Mouse (Mus musculus) stomach, embryonic 14.5 days (tissue): ENCODE measurements around the gene Creb3l1. TPM values are rescaled to one million over a fixed set of nuclear protein-coding genes. Genes with fewer than 3 reads are reported as not detected.

Experiments
- ATAC-seq: fragments of 200-750 bp; cut with Nextera tagmentation; 2 replicates; pipeline ENCODE4 v1.8.0; 2017; ENCODE audit warnings: low read depth, moderate TSS enrichment; ENCODE audit not compliant: insufficient number of reproducible peaks, insufficient read depth, low FRiP score
- H3K27ac ChIP-seq: fragments of 300-500 bp; sonication (generic); 2 replicates; pipeline ENCODE4 v1.5.1; 2014; ENCODE audit warnings: mild to moderate bottlenecking, low read length, moderate library complexity, mixed read lengths
- H3K27me3 ChIP-seq: fragments of 300-500 bp; sonication (generic); 2 replicates; pipeline ENCODE4 v1.6.1; 2014; ENCODE audit warnings: low read length, control low read depth, mixed read lengths; ENCODE audit not compliant: control insufficient read depth, insufficient read depth
- H3K36me3 ChIP-seq: fragments of 300-500 bp; sonication (generic); 2 replicates; pipeline ENCODE4 v1.6.1; 2014; ENCODE audit warnings: mild to moderate bottlenecking, control low read depth, low read length, moderate library complexity, mixed read lengths; ENCODE audit not compliant: control insufficient read depth, insufficient read depth
- H3K4me1 ChIP-seq: fragments of 300-500 bp; sonication (generic); 2 replicates; pipeline ENCODE4 v1.6.1; 2014; ENCODE audit warnings: low read length, control low read depth, mixed read lengths; ENCODE audit not compliant: control insufficient read depth, insufficient read depth
- H3K4me2 ChIP-seq: fragments of 300-500 bp; sonication (generic); replicated peaks from 2 replicates; pipeline ENCODE4 v1.6.1; 2014; ENCODE audit warnings: low read depth, low read length, control low read depth
- H3K4me3 ChIP-seq: fragments of 300-500 bp; sonication (generic); 2 replicates; pipeline ENCODE4 v1.5.1; 2014; ENCODE audit warnings: low read depth, low read length, control low read depth
- H3K9ac ChIP-seq: fragments of 300-500 bp; sonication (generic); replicated peaks from 2 replicates; pipeline ENCODE4 v1.6.1; 2014; ENCODE audit warnings: low read depth, mild to moderate bottlenecking, control low read depth, low read length, moderate library complexity, mixed read lengths
- H3K9me3 ChIP-seq: fragments of 300-500 bp; sonication (generic); 2 replicates; pipeline ENCODE4 v1.6.1; 2016; ENCODE audit warnings: low read depth, low read length, control low read depth; ENCODE audit not compliant: control insufficient read depth
- WGBS: fragments of 180-500 bp; shearing (Covaris S2); extraction: QIAGEN DNeasy Blood & Tissue Kit; methylation state at CpG from one replicate; pipeline ENCODE4 v1.1.7; 2014; 5-methylcytosine and 5-hydroxymethylcytosine counted together
- polyA plus RNA-seq: library from polyadenylated mRNA; unstranded; fragments of >200 nt; fragmentation: Nextera tagmentation; extraction: Ambion mirVana; gene quantifications from 2 replicates; pipeline ENCODE4 v1.2.1, GENCODE M21; 2014

The Creb3l1 gene
- polyA plus RNA-seq, 1 experiment from 2014 or later: 35.2 TPM

DNA sequence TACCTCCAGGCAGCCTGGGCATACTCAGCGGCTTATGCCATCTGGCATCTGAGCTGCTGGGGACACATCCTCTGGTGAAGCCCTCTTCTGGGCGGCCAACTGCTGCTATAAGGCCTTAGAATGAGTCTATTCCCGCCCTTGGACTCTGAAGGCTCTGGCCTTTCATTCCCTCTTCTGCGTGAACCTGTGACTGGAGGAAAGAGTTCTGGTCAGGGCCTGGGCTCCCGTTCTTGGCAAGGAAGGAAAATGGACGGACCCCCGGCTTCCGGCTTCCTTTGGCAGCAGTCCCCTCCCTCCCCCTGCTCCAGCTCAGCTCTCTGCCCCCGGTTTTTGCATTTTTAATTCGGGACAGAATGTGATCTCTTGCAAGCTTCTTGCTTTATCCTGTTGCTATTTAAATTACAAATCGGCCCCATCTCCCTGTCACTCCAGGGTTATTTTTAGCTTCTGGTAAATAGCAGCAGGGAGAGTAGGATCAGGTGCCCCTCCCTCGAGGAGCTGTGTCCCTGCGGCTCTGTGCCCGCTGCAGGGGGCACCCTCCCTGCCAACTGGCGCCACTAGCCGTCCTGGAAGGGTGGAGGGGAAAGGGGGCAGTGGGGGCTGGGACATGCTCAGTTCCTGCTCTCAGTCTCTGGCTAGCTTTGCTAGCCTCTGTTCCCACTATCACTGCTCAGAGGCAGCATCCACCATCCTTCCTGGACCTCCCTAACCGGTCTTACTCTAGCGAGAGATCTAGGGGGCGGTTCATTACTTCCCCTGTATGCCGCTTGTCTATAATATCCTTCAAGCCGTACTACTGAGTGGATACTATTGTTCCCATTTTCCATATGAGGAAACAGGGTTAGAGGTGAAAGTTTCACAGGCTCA lies 52.8 kb downstream of the Creb3l1 start:
- WGBS: 28% methylated on average over 21 of the region's 21 CpGs
- no peak overlapping the region; the same call in 1 of the 2 replicates for H3K9ac ChIP-seq
- peaks cover 11% of the 10 kb centered on the region; the same call in 1 of the 2 replicates for H3K27me3 ChIP-seq
- no peaks in the 10 kb centered on the region for H3K36me3 ChIP-seq
- no peak for ATAC-seq
- peak overlapping the region; percentile 67 for H3K27ac ChIP-seq
- no peak overlapping the region for H3K4me3 ChIP-seq
- peaks cover 10% of the 10 kb centered on the region for H3K4me1 ChIP-seq
- no peaks in the 10 kb centered on the region for H3K9me3 ChIP-seq
- peak overlapping the region; percentile 10 for H3K4me2 ChIP-seq

DNA sequence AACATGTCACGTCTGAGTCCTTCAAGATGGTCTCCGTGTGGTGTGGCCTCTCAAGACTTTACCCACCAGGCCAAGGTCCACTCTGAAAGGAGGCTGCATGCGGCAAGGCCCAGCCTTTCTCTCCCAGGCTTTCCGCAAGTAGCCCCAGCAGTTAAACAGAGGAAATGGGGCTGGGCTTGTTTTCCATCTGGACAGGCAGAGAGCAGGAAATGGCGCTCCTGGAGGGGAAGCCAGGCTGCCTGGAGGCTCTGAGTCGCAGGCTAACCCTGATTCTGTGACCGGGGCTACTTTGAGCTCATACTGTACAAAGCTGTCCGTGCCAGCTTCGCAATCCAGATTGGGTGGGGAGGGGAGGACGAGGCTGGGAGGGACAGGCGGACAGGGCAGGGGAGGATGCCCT lies 56.3 kb downstream of the Creb3l1 start:
- Histone ChIP-seq H3K27me3 (no peaks in the 10 kb centered on the region), H3K4me2 (no peak overlapping the region), H3K4me3 (no peak overlapping the region), H3K9ac (no peak overlapping the region; the same call in 1 of the 2 replicates), H3K4me1 (peaks cover 19% of the 10 kb centered on the region), H3K9me3 (no peaks in the 10 kb centered on the region), H3K36me3 (no peaks in the 10 kb centered on the region), H3K27ac (peak overlapping the region; percentile 72)
- ATAC-seq: no peak
- WGBS: 53% methylated on average over 11 of the region's 11 CpGs

DNA sequence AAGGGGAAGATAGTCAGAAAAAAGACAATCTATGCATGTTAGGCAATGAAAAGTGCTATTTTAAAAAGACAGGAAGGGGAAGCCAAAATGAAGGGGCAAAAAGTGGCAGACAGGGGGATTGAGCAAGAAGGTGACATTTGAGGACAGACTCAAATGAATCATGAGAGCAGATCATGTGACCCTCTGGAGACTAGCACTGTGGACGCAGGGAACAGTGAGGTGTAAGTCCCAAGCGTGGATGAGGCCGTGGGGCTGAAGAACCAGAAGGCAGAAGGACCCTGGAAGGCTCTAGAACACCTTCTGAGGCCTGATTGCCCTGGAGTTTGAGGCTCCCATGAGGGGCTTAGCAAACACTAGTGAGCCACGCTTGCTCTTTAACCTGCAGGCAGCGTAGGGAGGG lies 57.9 kb downstream of the Creb3l1 start:
- no peak overlapping the region for H3K9ac ChIP-seq
- no peaks in the 10 kb centered on the region for H3K27me3 ChIP-seq
- H3K4me3 ChIP-seq: no peak overlapping the region
- ATAC-seq: no peak
- peaks cover 28% of the 10 kb centered on the region for H3K4me1 ChIP-seq
- H3K27ac ChIP-seq: no peak overlapping the region
- no peaks in the 10 kb centered on the region for H3K9me3 ChIP-seq
- no peaks in the 10 kb centered on the region for H3K36me3 ChIP-seq
- H3K4me2 ChIP-seq: no peak overlapping the region
- WGBS: 87% methylated on average over 5 of the region's 5 CpGs

DNA sequence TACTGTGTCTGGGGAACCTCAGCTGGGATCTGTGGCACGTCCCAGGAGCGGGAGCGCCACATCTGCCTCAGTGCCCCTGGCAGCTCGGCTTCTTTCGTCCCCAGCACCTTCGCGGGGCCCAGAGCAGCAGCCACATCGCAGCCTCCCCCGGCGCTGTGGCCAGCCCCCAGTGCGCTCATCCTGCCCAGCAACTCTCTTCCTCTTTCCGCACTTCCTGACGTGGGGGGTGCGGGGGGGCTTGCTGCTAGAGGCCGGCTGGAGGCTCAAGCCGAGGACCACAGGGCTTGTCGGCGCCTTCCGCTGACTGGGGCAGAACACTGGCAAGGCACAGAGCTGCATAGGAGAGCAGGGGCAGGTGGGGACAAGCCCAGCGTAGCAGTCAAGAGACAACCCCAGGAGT lies 58.9 kb downstream of the Creb3l1 start:
- Histone ChIP-seq H3K9me3 (no peaks in the 10 kb centered on the region), H3K4me2 (peak overlapping the region; percentile 97), H3K4me3 (peak overlapping the region; percentile 27), H3K27me3 (no peaks in the 10 kb centered on the region), H3K9ac (peak overlapping the region; percentile 11; the same call in 1 of the 2 replicates), H3K4me1 (peaks cover 27% of the 10 kb centered on the region), H3K27ac (peak overlapping the region; percentile 58; the same call in 1 of the 2 replicates), H3K36me3 (no peaks in the 10 kb centered on the region)
- ATAC-seq: no peak
- WGBS: 13% methylated on average over 20 of the region's 20 CpGs

DNA sequence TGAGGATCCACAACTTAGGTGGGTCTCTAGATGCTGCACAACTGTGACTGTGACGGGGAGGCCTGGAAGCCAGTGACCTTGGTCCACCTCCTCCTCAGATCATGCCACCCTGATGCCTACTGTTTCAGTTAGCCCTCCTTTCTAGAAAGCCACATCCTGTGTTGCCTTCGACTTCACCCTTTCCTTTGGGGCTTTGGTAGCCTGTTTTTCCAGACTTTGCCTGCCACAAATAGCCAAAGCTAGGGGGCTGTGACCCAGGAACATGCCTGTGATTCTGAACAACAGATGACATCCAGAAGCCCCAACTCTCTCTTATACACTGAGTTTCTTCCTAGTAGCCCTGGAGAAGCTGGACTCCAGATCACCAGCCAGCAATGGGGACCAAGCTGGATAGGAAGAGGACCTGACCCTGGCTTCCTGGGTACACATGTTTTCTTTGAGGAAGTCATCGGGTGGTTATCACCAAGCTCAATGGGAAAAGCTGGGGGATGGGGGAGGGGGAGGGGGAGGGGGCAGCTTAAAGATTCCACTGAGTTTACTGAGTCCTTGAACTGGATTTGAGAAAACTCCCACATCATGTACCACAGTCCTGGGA lies 59.6 kb downstream of the Creb3l1 start:
- 65% methylated on average over 3 of the region's 3 CpGs for WGBS
- ATAC-seq: no peak
- Histone ChIP-seq H3K4me1 (peaks cover 30% of the 10 kb centered on the region), H3K9me3 (no peaks in the 10 kb centered on the region), H3K27ac (peak overlapping the region; percentile 58; the same call in 1 of the 2 replicates), H3K9ac (0 out of 2 replicates have a peak overlapping the region, but pooled peaks have one; percentile 11), H3K36me3 (no peaks in the 10 kb centered on the region), H3K27me3 (no peaks in the 10 kb centered on the region), H3K4me3 (peak overlapping the region; percentile 94), H3K4me2 (peak overlapping the region; percentile 97)

DNA sequence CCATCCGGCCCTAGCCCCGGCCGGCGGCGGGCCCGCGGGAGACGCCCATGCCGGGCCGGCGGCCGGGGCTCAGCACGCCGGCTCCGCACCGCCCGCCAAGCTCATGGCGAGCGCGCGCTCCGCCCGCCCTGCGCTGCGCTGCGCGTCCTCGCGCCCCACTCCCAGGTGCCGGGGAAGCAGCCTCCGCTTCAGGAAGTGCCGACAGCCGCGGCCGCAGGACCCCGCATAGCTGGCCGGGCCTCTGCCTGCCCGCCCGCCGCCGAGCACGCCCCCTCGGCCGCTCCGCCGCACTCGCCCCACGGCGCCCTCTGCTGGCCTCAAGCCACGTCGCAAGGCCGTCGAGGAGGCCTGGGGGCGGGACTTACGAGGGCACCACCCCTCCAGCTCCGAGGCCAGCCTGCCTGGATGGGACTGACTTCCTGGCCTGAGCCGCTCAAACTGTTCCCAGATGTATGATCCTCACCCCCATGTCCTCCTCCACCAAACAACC lies 60.8 kb downstream of the Creb3l1 start:
- peak overlapping the region; percentile 81 for H3K9ac ChIP-seq
- H3K27ac ChIP-seq: peak overlapping the region; percentile 79
- WGBS: under 1% methylated on average over 46 of the region's 57 CpGs
- H3K4me2 ChIP-seq: peak overlapping the region; percentile 97
- ATAC-seq: peak; percentile 93
- no peaks in the 10 kb centered on the region for H3K9me3 ChIP-seq
- H3K27me3 ChIP-seq: no peaks in the 10 kb centered on the region
- H3K4me1 ChIP-seq: peaks cover 37% of the 10 kb centered on the region
- H3K36me3 ChIP-seq: no peaks in the 10 kb centered on the region
- H3K4me3 ChIP-seq: peak overlapping the region; percentile 94

DNA sequence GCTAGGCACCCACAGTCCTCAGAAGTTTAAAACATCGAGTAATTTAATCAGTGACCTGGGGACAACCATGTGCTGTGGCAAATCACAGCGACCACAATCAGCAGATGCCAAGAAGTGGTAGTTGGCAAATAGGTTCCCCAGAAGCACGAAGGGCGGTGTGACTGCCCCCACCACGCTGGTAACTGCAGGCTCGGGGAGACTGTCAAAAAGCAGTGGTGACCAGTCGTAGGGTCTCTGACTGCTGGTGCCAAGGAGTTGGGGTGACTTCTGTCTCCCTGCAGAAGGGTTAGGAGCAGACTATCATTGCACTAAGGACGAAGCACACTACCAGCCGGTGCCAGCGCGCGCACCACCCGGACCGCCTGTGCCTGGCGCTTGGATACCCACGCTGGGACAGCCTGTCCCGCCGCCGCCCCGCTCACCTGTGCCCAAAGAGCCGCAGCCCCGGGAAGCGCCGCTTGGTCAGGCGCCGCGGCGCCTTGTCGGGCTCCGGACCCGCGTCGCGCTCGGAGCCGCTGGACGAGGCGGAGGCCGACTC lies 61.4 kb downstream of the Creb3l1 start:
- Histone ChIP-seq H3K36me3 (no peaks in the 10 kb centered on the region), H3K27me3 (no peaks in the 10 kb centered on the region), H3K4me1 (peaks cover 37% of the 10 kb centered on the region), H3K27ac (peak overlapping the region; percentile 79), H3K9me3 (no peaks in the 10 kb centered on the region), H3K9ac (peak overlapping the region; percentile 81), H3K4me2 (peak overlapping the region; percentile 97), H3K4me3 (peak overlapping the region; percentile 94)
- peak; percentile 3; the same call in 1 of the 2 replicates for ATAC-seq
- under 1% methylated on average over 39 of the region's 39 CpGs for WGBS
